ENCODE assay signal across 17 mouse cellular contexts in genomic region chr13:44321009-44321596, GRCm38 (mm10).
A peak's percentile ranks its signal among the peaks of the same experiment; 100 is the strongest.
DNase-seq lines count a peak whose midpoint lies in the region; ATAC-seq and TF ChIP-seq lines count a peak whose summit lies in the region.
"Had no signal": no experiment of that assay in that cellular context is flagged by ENCODE, and none has a peak within 500 bp of the region (broad histone marks: within the 10 kb centered on the region; RNA-seq: fewer than 3 reads in every experiment).

No protein-coding gene starts in this region.

- no peak overlapping the region for H3K9ac ChIP-seq in heart, embryonic 15.5 days
- H3K9ac ChIP-seq: forebrain, postnatal 0 days; liver, embryonic 13.5 days had no signal

- no peak overlapping the region for H3K4me2 ChIP-seq in heart, embryonic 15.5 days
- H3K4me2 ChIP-seq: liver, embryonic 13.5 days; midbrain, embryonic 11.5 days had no signal

- H3K27ac ChIP-seq in heart, embryonic 15.5 days = no peak overlapping the region
- 0 out of 2 replicates have a peak overlapping the region, but pooled peaks have one; percentile 14 for H3K27ac ChIP-seq in embryonic fibroblast, embryonic 13.5 days (ENCODE audit: insufficient read depth, low read length)
- H3K27ac ChIP-seq: limb, embryonic 10.5 days; liver, embryonic 13.5 days had no signal

- H3K4me1 ChIP-seq in heart, embryonic 15.5 days (replicated peaks) = no peaks in the 10 kb centered on the region
- peaks cover 16% of the 10 kb centered on the region for H3K4me1 ChIP-seq in embryonic fibroblast, embryonic 13.5 days (ENCODE audit: control insufficient read depth, insufficient read depth, low read length)
- H3K4me1 ChIP-seq: liver, embryonic 13.5 days had no signal

- ATAC-seq in heart, embryonic 15.5 days (replicated peaks; ENCODE audit: insufficient number of reproducible peaks, insufficient read depth, low FRiP score, low read depth) = peak; percentile 64; the same call in 1 of the 2 replicates
- ATAC-seq: forebrain, postnatal 0 days; intestine, embryonic 16.5 days had no signal

- no peak overlapping the region for H3K4me3 ChIP-seq in heart, embryonic 15.5 days
- H3K4me3 ChIP-seq in embryonic fibroblast, embryonic 13.5 days (ENCODE audit: insufficient read depth, low read length) = no peak overlapping the region
- H3K4me3 ChIP-seq: erythroblast, embryonic 14.5 days; limb, embryonic 10.5 days; liver, embryonic 13.5 days had no signal

- no peak for TF ChIP-seq POLR2A in embryonic fibroblast, embryonic 13.5 days (IDR thresholded peaks at IDR 0.05; ENCODE audit: low read depth, low read length)

- H3K9me3 ChIP-seq in heart, embryonic 15.5 days (replicated peaks) = no peaks in the 10 kb centered on the region
- H3K9me3 ChIP-seq: limb, embryonic 10.5 days; liver, embryonic 13.5 days had no signal

- TF ChIP-seq CTCF in embryonic fibroblast, embryonic 13.5 days (IDR thresholded peaks at IDR 0.05; ENCODE audit: borderline replicate concordance, insufficient read depth, low read length) = no peak

- H3K36me3 ChIP-seq in heart, embryonic 15.5 days = no peaks in the 10 kb centered on the region
- H3K36me3 ChIP-seq: limb, embryonic 10.5 days; liver, embryonic 13.5 days had no signal

- WGBS in heart, embryonic 15.5 days = 47% methylated on average over 16 of the region's 16 CpGs

- no peaks in the 10 kb centered on the region for H3K27me3 ChIP-seq in heart, embryonic 15.5 days
- H3K27me3 ChIP-seq: liver, embryonic 13.5 days had no signal

- no peak for DNase-seq in heart, postnatal 4 days
- DNase-seq in CD4-positive helper T cell, adult 2 months (ENCODE audit: low read depth, low spot score) = peak; percentile 84
- DNase-seq in MN1 (ENCODE audit: low spot score) = peak; percentile 85
- no peak for DNase-seq in thymus, postnatal 14 days
- DNase-seq in cerebellum, postnatal 10 days = no peak
- no peak for DNase-seq in cerebellum, postnatal 14 days
- DNase-seq: cerebellum, adult 18-20 months; forebrain, postnatal 0 days; gastrocnemius, postnatal 36 days; kidney, postnatal 36 days; liver, embryonic 13.5 days had no signal

Comparison
In these comparisons a context has a peak if more than half of its experiments do, and no peak if none do; other contexts are left out.
1. DNase-seq: peak in CD4-positive helper T cell, adult 2 months (single experiment) and MN1 (single experiment); none in heart, postnatal 4 days (single experiment), thymus, postnatal 14 days (single experiment), cerebellum, postnatal 10 days (0 of 2) and cerebellum, postnatal 14 days (0 of 2).